In genomic region chr1:59125558-59125957, GRCm38 (mm10) we compare ENCODE assay signal across 41 mouse cellular contexts. TPM values are rescaled to one million over a fixed set of nuclear protein-coding genes. Genes with fewer than 3 reads are reported as not detected.
"Had no signal": no experiment of that assay in that cellular context is flagged by ENCODE, and none has a peak within 500 bp of the region (broad histone marks: within the 10 kb centered on the region; RNA-seq: fewer than 3 reads in every experiment).

No protein-coding gene starts in this region.

- H3K4me3 ChIP-seq: heart, embryonic 10.5 days; heart, embryonic 12.5 days; heart, embryonic 13.5 days; heart, embryonic 15.5 days; hindbrain, embryonic 10.5 days; hindbrain, embryonic 12.5 days; hindbrain, embryonic 13.5 days; hindbrain, embryonic 15.5 days; kidney, embryonic 15.5 days; layer of hippocampus, adult 2 months; left cerebral cortex, adult 2 months had no signal

- H3K27me3 ChIP-seq: heart, embryonic 12.5 days; heart, embryonic 13.5 days; hindbrain, embryonic 12.5 days; hindbrain, embryonic 13.5 days; hindbrain, embryonic 15.5 days; kidney, embryonic 15.5 days had no signal

- H3K9ac ChIP-seq: heart, embryonic 12.5 days; heart, embryonic 13.5 days; heart, embryonic 15.5 days; hindbrain, embryonic 12.5 days; hindbrain, embryonic 13.5 days; hindbrain, embryonic 14.5 days; hindbrain, embryonic 15.5 days; kidney, embryonic 15.5 days had no signal

- H3K27ac ChIP-seq: heart, embryonic 10.5 days; heart, embryonic 13.5 days; heart, embryonic 15.5 days; hindbrain, embryonic 10.5 days; hindbrain, embryonic 12.5 days; hindbrain, embryonic 13.5 days; hindbrain, embryonic 14.5 days; hindbrain, embryonic 15.5 days; hindbrain, postnatal 0 days; kidney, embryonic 15.5 days; kidney, postnatal 0 days; layer of hippocampus, adult 2 months; left cerebral cortex, adult 2 months had no signal

- H3K9me3 ChIP-seq: heart, embryonic 10.5 days; heart, embryonic 12.5 days; heart, embryonic 13.5 days; heart, embryonic 15.5 days; hindbrain, embryonic 10.5 days; hindbrain, embryonic 12.5 days; hindbrain, embryonic 13.5 days; hindbrain, embryonic 15.5 days; kidney, embryonic 15.5 days had no signal

- H3K4me2 ChIP-seq: heart, embryonic 11.5 days; heart, embryonic 12.5 days; heart, embryonic 13.5 days; heart, embryonic 15.5 days; hindbrain, embryonic 12.5 days; hindbrain, embryonic 13.5 days; hindbrain, embryonic 14.5 days; hindbrain, embryonic 15.5 days; kidney, embryonic 15.5 days had no signal

- DNase-seq: heart, postnatal 10 days; heart, postnatal 14 days; heart, postnatal 36 days; heart, postnatal 4 days; kidney, adult 11 months; kidney, adult 18-20 months; kidney, adult 2 months; kidney, adult 8-10 months; kidney, adult 9 months; kidney, postnatal 10 days; kidney, postnatal 14 days; kidney, postnatal 25 days; kidney, postnatal 36 days; kidney, postnatal 4 days; layer of hippocampus, adult 9-11 months; layer of hippocampus, postnatal 36 days had no signal

- H3K36me3 ChIP-seq: heart, embryonic 10.5 days; heart, embryonic 12.5 days; heart, embryonic 13.5 days; heart, embryonic 15.5 days; hindbrain, embryonic 10.5 days; hindbrain, embryonic 12.5 days; hindbrain, embryonic 13.5 days; hindbrain, embryonic 15.5 days; kidney, embryonic 15.5 days had no signal

- ATAC-seq: hindbrain, embryonic 16.5 days; hindbrain, postnatal 0 days; inflammation-experienced regulatory T-cells, adult 6 months had no signal

- H3K4me1 ChIP-seq: heart, embryonic 10.5 days had no signal

RNA-seq across cellular contexts. Expression of gene C2cd6, which starts 30.9 kb away (rescaled TPM):
- polyA plus RNA-seq: heart, embryonic 10.5 days; heart, embryonic 11.5 days; heart, embryonic 12.5 days; heart, embryonic 13.5 days; heart, embryonic 14.5 days; heart, embryonic 15.5 days; heart, embryonic 16.5 days; heart, postnatal 0 days; hindbrain, embryonic 10.5 days; hindbrain, embryonic 11.5 days; hindbrain, embryonic 12.5 days; hindbrain, embryonic 13.5 days; hindbrain, embryonic 15.5 days; hindbrain, embryonic 16.5 days; hindbrain, postnatal 0 days; inflammation-experienced regulatory T-cells, adult 6 months; intestine, embryonic 14.5 days; kidney, embryonic 14.5 days; kidney, embryonic 15.5 days; kidney, embryonic 16.5 days; kidney, postnatal 0 days; large intestine, adult 2 months had no signal

RNA-seq across cellular contexts. Expression of gene Mpp4, which starts 37.6 kb away (rescaled TPM):
- polyA plus RNA-seq: heart, postnatal 0 days had no signal
